Mouse (Mus musculus): ENCODE data around the gene Rpl14.
"Not testable (repeated sequence)": the region's sequence is repeated elsewhere in the genome, so short reads cannot be mapped to it uniquely, and the experiment has no call there.

The Rpl14 gene

GRCm38 (mm10) chr9:120570741-120571592 lies at the start of gene Rpl14:
Rpl14 (plus strand) TSS chr9:120571444.
- peak; percentile 96 for DNase-seq (ENCODE audit: low read depth, low spot score)

- DNase-seq (ENCODE audit: low read depth, low spot score), result no peak
Measured at GRCm38 (mm10) chr9:120527270-120527669, 44.0 kb upstream of the Rpl14 start.

- DNase-seq (ENCODE audit: low read depth, low spot score), result no peak
Measured at GRCm38 (mm10) chr9:120527919-120528318, 43.3 kb upstream of the Rpl14 start.

- no peak for DNase-seq (ENCODE audit: low read depth, low spot score)
Measured at GRCm38 (mm10) chr9:120528815-120529510, 42.3 kb upstream of the Rpl14 start.

GRCm38 (mm10) chr9:120530471-120530870 lies 40.8 kb upstream of the Rpl14 start:
- no peak for DNase-seq (ENCODE audit: low read depth, low spot score)

- DNase-seq (ENCODE audit: low read depth, low spot score), result peak; percentile 44
Measured at GRCm38 (mm10) chr9:120532062-120532461, 39.2 kb upstream of the Rpl14 start.

- peak; percentile 80 for DNase-seq (ENCODE audit: low read depth, low spot score)
Measured at GRCm38 (mm10) chr9:120532691-120533090, 38.6 kb upstream of the Rpl14 start.

- DNase-seq (ENCODE audit: low read depth, low spot score), result not testable (repeated sequence)
Measured at GRCm38 (mm10) chr9:120533446-120533950, 37.7 kb upstream of the Rpl14 start.

- peak; percentile 28 for DNase-seq (ENCODE audit: low read depth, low spot score)
Measured at GRCm38 (mm10) chr9:120539662-120540251, 31.5 kb upstream of the Rpl14 start, which contains the start of gene Entpd3. Entpd3 (plus strand) TSS chr9:120539818.

- no peak for DNase-seq (ENCODE audit: low read depth, low spot score)
Measured at GRCm38 (mm10) chr9:120541411-120541810, 29.8 kb upstream of the Rpl14 start.

GRCm38 (mm10) chr9:120542241-120542640 lies 29.0 kb upstream of the Rpl14 start:
- no peak for DNase-seq (ENCODE audit: low read depth, low spot score)

GRCm38 (mm10) chr9:120545994-120546393 lies 25.2 kb upstream of the Rpl14 start:
- DNase-seq (ENCODE audit: low read depth, low spot score), result no peak

GRCm38 (mm10) chr9:120546482-120546881 lies 24.8 kb upstream of the Rpl14 start:
- DNase-seq (ENCODE audit: low read depth, low spot score), result no peak

GRCm38 (mm10) chr9:120547026-120547668 lies 24.1 kb upstream of the Rpl14 start:
- no peak for DNase-seq (ENCODE audit: low read depth, low spot score)

GRCm38 (mm10) chr9:120550778-120551177 lies 20.5 kb upstream of the Rpl14 start:
- DNase-seq (ENCODE audit: low read depth, low spot score), result no peak

- no peak for DNase-seq (ENCODE audit: low read depth, low spot score)
Measured at GRCm38 (mm10) chr9:120563590-120563989, 7.7 kb upstream of the Rpl14 start.

GRCm38 (mm10) chr9:120564247-120564646 lies 7.0 kb upstream of the Rpl14 start:
- DNase-seq (ENCODE audit: low read depth, low spot score), result no peak

GRCm38 (mm10) chr9:120566384-120566783 lies 4.9 kb upstream of the Rpl14 start:
- DNase-seq (ENCODE audit: low read depth, low spot score), result no peak

- no peak for DNase-seq (ENCODE audit: low read depth, low spot score)
Measured at GRCm38 (mm10) chr9:120568917-120569316, 2.3 kb upstream of the Rpl14 start.

GRCm38 (mm10) chr9:120569721-120570333 lies 1.4 kb upstream of the Rpl14 start:
- peak; percentile 79 for DNase-seq (ENCODE audit: low read depth, low spot score)

- DNase-seq (ENCODE audit: low read depth, low spot score), result peak; percentile 32
Measured at GRCm38 (mm10) chr9:120570334-120570725, 914 bp upstream of the Rpl14 start.
